Mouse (Mus musculus): ENCODE measurements around the gene Zp3r.

GRCm38 (mm10) chr1:130550242-130551167 is 78.9 kb downstream of the Zp3r start:
- TF ChIP-seq POLR2A (IDR thresholded peaks at IDR 0.05; ENCODE audit: control insufficient read depth, low read depth, low read length) (no peak), CTCF (IDR thresholded peaks at IDR 0.05; ENCODE audit: control insufficient read depth, insufficient read depth, insufficient replicate concordance, low read depth, low read length) (no peak)
